Mouse (Mus musculus) embryo, embryonic 11 days (tissue): Measurements from ENCODE around the gene Lamb2.

ENCODE experiments used
- DNase-seq: peaks from one replicate; pipeline ENCODE4 v3.0.0-alpha.2; 2015

Gene Lamb2

DNA sequence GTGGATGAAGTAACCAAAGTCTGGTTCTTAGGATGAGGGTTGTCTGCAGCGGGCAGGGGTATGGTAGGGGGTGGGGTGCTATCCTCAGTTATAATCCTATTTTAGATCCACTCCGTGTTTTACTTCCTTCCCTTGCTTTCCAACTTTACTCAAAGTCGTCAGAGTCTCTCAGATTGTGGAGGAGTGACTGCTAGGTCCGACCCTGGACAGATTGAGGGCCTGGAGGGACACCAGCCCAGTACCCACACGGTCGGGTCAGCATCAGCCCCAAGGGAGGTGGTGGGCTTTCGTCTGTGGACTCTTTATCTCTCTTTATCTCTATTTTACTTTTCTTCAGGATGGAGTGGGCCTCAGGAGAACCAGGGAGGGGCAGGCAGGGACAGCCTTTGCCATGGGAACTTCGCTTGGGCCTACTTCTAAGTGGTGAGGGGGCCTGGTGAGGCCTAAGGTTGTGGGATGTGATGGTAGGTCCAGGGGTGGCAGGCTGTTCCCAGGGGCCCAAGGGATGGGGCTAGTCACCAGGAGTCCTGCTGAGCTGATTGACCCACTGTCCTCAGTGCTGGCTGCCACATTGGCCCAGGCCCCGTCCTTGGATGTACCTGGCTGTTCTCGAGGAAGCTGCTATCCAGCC lies at the start of gene Lamb2:
Lamb2 (plus strand) TSS at position 16 of the 631 bp plus-strand sequence.
- DNase-seq = peak; percentile 90

DNA sequence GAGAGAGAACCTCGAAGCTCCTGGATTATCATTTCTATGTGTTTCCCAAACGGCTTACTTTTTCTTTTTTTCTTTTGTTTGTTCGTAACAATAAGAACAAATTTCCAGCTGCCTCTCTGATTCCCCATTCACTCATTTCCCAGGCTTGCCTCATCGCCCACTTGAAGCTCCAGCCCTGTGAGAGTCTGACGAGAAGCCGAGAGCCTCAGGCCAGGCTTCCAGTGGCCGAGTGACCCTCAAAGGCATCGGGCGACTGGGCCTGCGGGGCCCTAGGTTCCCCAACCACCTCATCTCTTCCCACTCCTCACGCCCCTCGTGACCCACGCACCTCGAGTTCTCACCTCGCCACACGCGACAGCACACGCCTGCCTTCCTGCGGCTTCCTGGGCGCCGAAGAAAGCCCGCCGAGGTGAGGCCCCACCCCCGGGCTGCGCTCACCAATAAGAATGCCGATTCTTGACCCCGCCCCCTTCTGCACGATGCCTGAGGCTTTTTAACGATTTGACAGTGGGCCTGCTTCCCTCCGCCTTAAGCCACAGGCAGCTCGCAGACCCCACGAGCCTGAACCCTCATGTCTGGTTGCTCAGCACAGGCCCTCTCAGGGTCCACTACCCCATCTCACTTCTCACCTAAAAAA lies 48.0 kb upstream of the Lamb2 start:
- peak; percentile 66 for DNase-seq

DNA sequence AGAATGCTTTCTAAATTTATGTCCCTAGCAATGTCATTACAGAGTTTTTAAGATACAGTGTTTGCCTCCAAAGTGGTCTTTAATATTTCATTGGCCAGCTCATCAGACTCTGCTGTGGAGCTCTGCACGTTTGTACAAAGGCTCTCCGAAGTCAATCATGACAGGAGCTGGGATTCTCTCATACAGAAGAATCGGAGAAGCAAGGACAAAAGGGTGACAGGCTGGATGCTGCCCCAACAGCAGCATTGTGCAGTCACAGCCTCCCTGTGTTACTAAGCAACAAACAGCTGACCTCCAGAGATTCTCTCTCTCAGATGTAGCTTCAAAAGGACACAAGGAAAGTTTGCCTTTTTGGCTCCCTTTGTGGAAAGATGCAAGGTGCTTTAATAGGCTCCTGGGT lies 43.4 kb upstream of the Lamb2 start, which contains the start of gene BC048562:
BC048562 (plus strand) TSS at position 301 of the 400 bp plus-strand sequence.
- no peak for DNase-seq

DNA sequence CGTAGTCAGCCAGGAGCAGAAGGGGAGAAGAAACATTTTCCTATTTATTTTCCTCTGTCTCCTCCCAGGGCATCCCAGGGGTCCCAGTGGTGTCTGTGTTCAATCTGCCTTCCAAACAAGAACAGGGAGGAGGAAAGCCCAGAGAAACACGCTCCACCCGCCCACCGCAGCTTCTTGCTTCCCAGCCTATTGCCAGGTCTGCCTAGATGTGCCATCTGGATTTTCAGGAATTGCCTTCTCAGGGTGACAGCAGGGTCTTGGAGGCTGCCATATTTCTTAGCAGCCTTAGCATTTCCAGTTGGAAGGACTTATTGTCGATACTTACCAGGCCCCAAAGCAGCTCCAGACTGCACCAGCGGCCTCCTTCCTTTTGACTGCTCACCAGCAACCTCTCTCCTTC lies 40.4 kb upstream of the Lamb2 start:
- no peak for DNase-seq

DNA sequence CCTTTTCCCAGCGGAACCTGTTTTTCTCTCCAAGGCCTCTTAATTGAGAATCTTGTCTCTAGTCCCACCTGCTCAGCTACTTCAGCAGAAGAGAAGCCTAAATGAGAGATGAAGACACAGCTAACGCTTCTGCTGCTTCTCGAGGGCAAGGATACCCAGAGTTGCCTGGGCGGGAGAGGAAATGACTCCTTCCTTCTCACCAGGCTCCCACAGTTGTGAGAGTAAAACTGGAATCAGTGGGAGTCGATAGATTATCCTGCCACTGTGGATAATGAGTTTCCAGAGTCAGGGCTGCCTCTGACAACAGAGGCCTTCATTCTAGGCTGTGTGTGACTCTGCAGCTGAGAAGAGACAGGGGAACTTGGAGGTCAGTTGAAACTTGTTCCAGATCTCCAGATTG lies 39.1 kb upstream of the Lamb2 start:
- no peak for DNase-seq

DNA sequence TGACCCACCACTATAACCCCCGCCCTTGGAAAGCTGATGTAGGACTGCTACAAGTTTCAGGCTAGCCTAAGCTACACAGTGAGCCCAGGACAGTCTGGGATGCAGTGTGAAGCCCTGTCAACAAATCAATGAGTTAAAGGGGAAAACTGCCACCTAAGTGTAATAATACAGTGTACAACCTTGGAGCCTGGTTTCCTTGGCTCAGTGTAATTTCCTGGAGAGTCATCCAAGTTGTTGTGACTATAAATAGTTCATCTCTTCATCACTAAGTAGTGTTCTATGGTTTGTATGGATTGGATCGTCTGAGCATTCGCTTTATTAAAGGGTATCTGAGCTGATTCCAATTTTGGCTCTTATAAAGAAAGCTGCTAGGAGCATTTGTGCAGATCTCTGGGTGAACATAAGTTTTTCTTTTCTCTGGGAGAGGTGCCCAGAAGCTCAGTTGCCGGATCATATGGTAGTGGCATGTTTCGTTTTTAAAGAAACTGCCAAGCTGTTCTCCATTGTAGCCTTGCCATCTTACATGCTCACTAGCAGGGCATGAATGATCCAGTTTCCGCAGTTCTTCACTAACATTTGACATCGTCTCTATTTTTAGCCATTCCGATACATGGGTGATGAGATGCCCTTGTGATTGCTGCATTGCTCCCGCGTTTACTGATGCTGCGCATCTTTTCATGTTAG lies 38.2 kb upstream of the Lamb2 start:
- DNase-seq = no peak

DNA sequence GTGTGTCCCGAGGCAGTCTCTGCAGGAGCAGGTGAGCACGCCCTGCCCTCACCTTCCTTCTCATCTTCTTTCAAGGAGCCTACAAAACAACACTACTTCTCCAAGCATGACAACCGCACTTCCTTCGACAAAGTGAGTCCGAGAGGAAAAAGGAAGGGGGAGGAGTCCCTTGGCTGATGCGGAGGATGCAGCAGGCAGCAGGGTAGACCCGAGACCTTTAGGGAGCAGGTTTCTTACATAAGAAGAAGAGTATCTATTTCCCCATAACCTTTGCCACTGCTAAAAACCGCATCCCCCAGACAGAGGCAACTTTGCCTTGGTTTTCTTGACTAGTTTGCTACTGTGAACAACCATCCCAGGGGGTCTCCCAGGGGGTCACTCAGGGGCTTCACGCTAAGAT lies 34.4 kb upstream of the Lamb2 start:
- DNase-seq = no peak

DNA sequence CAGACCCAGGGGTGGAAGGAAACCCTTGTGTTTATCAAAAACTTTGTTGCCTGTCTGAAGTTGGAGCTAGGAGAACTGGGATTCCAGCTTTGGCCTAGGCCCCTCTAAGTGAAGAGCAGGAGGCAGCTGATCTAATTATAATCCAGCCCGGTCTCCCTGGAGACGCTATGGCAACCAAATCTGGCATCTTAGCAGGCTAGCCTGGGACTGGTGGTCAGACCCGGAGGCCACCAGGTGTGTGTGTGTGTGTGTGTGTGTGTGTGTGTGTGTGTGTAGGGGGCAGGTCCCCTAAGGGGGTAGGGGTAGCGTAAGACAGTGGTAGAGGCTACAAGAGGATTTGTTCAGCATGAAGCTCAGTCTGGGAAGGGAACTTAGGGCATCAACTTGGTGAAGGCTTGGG lies 29.7 kb upstream of the Lamb2 start:
- peak; percentile 86 for DNase-seq

DNA sequence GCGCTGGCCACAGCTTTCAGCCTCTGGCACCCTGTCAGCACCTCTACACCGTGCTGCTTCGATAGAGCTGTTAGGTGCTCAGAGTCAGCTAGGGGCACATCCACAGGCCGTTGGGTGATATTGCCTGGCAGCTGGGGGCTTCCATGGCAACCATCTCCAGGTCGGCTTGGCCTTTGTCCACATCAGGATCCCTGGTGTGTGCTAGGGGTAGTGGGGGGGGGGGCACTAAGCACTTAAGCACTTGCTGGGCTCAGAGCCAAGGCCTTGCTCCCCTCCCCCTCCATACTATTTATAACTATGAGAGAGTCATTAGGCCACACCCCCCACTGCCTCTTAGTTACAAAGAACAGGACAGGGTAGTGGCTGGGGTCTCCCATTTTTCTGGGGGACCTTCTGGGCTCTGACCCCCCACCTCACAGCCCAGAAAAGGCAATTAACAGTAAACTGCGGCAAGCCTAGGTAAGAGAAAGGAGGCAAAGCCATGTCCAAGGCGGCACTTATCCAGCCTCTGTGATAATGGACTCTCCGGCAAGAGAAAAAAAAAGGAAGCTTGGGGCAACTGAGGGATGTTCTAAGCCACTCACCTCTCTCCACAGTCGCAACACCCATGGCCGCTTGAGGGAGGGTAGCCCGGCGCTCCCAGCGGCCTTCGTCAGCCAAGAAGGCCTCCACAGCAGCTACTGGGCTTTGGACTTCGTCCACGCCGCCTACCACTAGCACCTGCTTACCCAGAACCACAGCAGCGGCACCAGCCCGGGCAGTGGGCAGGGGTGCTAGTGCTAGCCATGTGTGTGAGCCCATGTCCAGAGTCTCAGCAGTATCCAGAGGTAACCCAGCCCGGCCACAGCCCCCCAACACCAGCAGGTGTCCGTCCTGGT lies 29.0 kb upstream of the Lamb2 start:
- peak; percentile 75 for DNase-seq

DNA sequence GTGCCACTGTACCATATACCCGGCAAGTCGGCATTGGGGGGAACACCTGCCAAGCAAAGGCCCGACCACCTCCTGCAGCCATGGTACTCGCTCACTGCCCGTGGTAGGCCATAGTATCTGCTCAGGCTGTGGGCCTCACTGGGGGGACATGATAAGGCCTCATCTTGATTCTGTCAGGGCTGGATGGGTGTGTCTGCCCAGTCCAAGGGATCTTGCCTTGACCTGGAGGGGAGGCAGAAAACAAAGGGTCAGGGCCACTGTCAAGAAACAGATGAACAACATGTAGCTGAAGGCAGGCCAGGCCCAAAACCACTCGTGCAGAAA lies 28.4 kb upstream of the Lamb2 start:
- no peak for DNase-seq

DNA sequence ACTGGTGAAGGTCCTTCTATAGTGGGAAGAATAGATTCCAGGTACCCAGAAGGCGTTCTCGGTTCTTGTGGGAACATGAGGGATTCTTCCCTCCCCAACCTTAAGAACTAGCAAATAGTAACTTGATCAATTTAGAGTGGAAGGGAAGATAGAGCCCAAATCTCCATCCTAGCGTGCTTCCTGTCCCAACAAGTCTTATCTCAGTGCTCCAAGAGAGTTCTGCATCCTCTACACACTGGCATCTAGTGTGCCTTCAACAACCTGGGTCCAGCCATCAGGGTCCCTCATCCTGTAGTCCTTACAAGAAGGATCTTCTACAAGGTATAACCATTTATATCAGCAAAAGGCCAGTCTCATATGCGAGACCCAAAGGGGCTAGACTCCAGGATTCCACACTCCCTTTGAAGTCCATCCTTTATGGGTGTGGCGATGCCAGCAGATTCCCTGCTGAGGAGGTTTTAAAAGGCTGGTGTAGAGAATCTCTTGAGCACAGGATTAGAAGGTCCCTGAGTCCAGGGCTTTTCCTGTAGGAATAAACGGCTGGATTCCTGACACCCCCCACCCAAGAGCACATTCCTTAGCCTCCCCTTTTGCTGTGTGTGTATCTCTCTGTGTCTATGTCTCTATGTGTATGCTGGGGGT lies 27.9 kb upstream of the Lamb2 start:
- DNase-seq = no peak

DNA sequence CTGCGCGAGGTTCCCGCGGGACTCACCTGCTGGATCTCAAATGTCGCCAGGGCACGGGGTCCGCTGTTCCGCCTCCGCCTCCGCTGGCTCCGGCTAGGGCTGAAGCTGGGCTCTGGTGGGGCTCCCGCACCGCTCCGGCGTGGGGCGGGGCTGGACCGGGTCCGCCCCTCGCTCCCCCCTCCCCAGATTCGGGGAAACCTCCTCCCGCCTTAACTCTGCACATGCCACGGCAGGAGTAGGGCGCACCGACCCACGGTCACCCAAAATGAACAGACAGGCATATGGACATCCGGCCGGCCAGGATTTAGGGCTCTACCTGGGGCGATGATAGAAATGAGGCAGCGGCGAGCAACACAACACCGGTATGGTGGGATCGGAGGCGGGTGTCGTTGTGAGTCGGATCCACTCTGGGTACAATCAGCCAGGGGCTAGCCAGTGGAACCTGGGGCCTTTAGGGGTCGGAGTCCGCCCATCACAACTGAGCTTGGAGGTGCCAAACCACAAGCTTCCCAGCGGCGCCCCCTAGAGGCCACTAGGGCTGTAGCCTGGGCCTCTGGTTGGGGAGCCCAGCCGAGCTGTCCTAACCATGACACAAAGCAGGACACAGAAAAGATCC lies 27.1 kb upstream of the Lamb2 start:
- DNase-seq = peak; percentile 94

DNA sequence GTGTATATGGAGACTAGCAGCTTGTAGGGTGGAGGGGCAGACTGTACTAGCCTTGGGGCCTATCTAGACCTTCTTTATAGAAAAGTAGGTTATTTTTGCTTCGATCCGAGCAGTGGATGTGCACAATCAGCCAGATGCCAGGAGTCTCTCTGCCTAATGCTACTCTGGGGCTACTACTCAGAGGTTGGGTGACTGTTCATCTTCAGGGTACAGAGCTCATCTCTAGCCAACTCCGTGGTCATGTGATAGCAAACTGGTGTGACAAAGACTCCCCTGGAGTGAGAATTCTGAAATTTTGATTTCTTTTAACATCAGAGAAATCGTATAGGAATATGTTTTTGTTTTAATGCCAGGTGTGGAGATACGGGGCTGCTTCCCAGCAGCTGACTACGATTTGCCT lies 26.6 kb upstream of the Lamb2 start:
- DNase-seq = no peak

DNA sequence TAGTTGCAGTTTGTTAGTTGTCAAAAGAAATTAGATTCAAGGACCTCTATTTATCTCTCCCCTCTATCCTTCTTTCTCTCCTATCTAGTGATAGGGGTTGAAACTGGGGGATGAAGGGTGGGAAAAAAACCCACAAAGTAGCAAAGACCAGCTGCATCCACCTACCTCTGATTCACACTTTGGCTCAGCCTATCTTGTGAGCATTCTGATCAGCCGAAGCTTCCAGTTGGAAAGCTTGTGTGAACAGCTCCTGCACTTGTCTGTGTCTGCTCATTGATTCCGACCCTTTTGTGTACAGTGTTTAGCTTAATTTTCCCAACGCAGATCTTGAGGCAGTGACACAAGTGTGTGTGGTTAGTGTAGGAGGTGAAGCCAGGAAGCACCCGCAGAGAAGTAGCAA lies 26.1 kb upstream of the Lamb2 start:
- DNase-seq = no peak

DNA sequence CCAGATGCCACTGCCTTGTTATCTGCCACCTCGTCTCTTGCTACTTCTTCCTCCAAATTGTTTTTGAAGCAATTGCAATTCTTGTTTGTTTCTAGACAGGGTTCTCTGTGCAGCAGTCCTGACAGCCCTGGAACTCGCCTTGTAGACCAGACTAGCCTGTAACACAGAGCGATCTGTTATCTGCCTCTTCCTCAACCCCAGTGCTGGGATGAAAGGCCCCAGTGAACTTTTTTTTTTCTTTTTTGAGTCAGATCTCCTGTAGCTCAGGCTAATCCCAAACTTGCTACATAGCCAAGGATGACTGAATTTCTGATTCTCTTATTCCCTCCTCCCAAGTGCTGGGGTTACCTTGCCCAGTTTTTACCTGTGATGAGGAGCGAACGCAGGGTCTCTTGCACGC lies 25.1 kb upstream of the Lamb2 start:
- no peak for DNase-seq

DNA sequence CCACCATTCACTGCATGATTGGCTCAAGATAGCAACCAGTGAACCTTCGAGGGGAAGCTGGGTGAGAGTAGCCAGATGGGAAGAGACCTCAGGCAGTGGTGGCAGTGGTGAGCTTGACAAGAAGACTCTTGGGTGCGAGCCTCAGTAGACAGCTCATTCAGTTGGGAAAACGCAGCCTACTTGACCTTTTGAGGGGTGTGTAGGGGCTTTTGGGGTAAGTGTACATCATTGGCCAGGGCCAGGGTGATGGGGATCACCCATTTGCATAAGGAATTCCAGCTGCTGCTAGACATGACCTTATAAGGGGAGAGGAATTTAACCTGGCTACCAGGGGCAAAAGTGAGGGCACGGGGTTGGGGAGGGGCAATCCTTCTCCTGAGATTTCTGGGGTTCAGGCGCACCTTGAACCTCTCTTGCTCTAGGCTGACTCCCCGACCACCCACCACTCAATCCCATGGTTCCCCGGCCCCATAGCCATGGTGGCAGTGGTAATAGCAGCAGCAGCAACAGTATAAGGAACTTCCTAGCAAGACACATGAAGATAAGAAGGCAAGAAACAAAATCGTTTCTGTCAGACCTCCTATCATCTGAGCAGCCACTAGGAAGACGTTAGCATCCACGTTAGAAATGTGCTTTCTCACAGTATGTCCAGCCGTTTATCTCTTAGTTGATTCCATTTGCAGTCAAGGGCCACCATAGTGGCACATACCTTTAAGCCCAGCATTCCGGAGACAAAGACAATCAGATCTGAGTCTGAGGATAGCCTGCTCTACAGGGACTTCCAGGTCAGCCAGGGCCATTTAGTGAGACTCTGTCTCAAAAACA lies 23.6 kb upstream of the Lamb2 start:
- no peak for DNase-seq

DNA sequence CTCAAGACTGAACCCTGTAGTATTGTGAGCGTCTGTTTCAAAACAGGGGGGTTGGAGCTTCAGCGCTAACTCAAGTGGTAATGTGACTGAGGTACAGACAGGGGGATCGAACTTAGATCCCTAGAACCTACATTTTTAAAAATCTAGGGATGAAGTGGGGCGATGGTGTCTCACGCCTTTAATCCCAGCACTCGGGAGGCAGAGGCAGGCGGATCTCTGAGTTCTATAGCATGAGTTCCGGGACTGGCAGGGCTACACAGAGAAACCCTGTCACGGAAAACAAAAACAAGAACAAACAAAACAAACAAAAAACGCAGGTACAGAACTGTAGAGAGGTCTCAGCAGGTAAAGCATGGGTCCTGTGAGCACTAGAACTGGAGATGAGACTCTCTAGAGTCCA lies 22.6 kb upstream of the Lamb2 start:
- no peak for DNase-seq

DNA sequence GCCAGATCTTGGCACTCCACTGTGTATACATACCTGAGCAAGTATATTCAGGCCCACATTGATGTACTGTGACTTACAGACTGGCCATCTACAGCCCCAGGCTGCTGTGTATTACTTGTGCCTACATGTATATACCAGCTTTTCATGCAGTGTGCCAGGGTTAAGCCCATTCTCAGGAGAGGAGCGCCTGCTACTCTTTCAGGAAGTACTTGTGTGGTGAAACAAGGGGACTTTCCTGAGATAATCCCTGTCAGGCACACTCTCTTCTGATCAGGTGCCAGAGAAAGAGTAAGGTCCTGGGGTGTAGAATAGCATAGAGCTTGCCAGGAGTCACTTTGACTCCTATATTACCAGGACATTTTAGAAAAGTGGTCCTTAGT lies 19.6 kb upstream of the Lamb2 start:
- DNase-seq = no peak

DNA sequence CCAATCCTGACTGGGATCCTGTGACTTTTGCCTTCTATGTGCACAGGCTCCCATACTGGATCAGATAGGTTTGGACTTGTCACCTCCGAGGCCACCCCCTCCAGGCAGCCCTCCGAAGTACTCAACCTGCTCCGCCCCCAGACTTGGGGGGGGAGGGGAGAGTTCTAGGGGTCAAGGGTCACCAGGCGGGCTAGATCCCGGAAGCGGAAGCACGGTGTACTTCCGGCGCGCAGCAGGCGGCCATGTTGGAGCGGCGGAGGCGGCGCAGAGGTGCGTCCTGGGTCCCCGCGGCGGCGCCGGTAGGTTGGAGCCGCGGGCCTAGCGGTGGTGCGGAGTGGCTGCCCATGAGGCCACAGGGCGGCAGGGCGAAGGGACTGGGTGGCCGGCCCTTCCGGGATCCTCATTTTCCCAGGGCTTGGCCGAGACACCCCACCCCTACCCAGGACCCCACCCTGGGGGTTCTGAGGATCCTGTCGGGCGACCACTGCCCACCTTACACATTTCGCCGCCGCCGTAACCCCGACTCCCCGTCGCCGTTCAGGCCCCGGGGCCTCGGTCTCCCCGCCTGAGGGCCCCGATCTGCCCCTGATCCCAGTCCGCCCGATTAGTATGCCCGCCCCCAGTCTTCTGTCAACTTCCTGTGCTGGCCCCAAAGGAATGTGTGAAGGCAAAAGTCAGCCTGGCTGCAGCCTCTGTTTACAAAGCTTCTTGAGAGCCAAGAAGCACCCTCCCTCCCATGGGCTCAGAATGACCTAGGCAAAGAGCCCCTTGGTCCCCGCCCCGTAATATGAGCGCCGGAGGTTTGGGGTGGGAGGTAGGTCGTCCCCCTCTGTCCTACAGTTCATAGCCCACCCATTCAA lies 19.0 kb upstream of the Lamb2 start, which contains the start of gene Ccdc71:
Ccdc71 (plus strand) TSS at position 209 of the 860 bp plus-strand sequence.
- DNase-seq = peak; percentile 93

DNA sequence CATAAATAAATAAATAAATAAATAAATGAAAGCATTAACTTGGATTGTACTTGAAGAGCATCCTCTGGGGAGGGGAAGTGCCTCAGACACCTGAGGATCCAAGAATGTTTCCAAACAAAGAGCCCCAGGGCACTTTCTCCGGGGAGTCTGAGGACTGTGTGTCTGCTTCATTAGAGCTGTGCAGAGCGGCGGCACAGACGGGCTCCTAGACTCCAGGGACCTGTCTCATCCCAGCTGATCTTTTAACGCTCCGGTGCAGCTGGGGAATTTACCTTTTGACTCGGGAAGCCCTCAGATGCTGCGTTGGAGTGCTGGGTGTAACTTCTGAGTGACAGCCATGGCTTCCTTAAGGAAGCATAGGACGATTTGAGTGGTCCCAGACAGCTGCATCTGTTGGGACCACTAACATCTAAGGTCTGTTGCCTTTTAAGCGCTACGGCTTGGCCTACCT lies 18.3 kb upstream of the Lamb2 start, which contains the start of gene Klhdc8b:
Klhdc8b (minus strand) TSS at position 401 of the 451 bp plus-strand sequence.
- DNase-seq = no peak
